Mouse (Mus musculus) spleen, postnatal 0 days (tissue): ENCODE results near the gene Olfr557. TPM values are rescaled to one million over a fixed set of nuclear protein-coding genes. Genes with fewer than 3 reads are reported as not detected.

Experiments used
- polyA plus RNA-seq: library from polyadenylated mRNA; unstranded; fragments of >200 nt; fragmentation: Nextera tagmentation; extraction: Ambion mirVana; gene quantifications from 2 replicates; pipeline ENCODE4 v1.2.1, GENCODE M21; 2015

Olfr557 gene
- polyA plus RNA-seq, result not detected in 2 replicates

GRCm38 (mm10) chr7:102695358-102696125 lies at the start of gene Olfr557:
Gene Olfr557, plus strand, starts transcription at chr7:102695910.

GRCm38 (mm10) chr7:102658523-102658922 lies 37.2 kb upstream of the Olfr557 start, which contains the start of gene Olfr555:
Gene Olfr555, plus strand, starts transcription at chr7:102658823.

GRCm38 (mm10) chr7:102664599-102664998 lies 31.1 kb upstream of the Olfr557 start, which contains the start of gene Olfr556:
Gene Olfr556, plus strand, starts transcription at chr7:102664899.

GRCm38 (mm10) chr7:102686944-102687501 lies 8.7 kb upstream of the Olfr557 start, which contains the start of gene Trim68:
Gene Trim68, minus strand, starts transcription at chr7:102687327.

GRCm38 (mm10) chr7:102701915-102702314 lies 6.2 kb downstream of the Olfr557 start, which contains the start of gene Olfr558:
Gene Olfr558, plus strand, starts transcription at chr7:102702215.

GRCm38 (mm10) chr7:102718970-102719369 lies 23.3 kb downstream of the Olfr557 start, which contains the start of gene Olfr33:
Gene Olfr33, minus strand, starts transcription at chr7:102719070.

GRCm38 (mm10) chr7:102727391-102727790 lies 31.7 kb downstream of the Olfr557 start, which contains the start of gene Olfr559:
Gene Olfr559, minus strand, starts transcription at chr7:102727491.

Other genes with a start within 250 kb of the Olfr557 start
- 0.51 and 0.91 TPM in 2 replicates for gene Olfr543, start 214.2 kb upstream of the Olfr557 start, polyA plus RNA-seq
- 0.19 and 0.34 TPM in 2 replicates for gene Olfr544, start 207.6 kb upstream of the Olfr557 start, polyA plus RNA-seq
- 0.08 TPM in 1 of 2 replicates, not detected in the other for gene Olfr545, start 196.3 kb upstream of the Olfr557 start, polyA plus RNA-seq
- not detected in 2 replicates for gene Olfr547, start 161.2 kb upstream of the Olfr557 start, polyA plus RNA-seq
- not detected in 2 replicates for gene Olfr548-ps1, start 155.0 kb upstream of the Olfr557 start, polyA plus RNA-seq
- gene Olfr549, start 146.0 kb upstream of the Olfr557 start, polyA plus RNA-seq, result not detected in 2 replicates
- gene Trim21, start 130.4 kb upstream of the Olfr557 start, polyA plus RNA-seq, result 1.1 and 1.3 TPM in 2 replicates
- not detected in 2 replicates for gene Olfr550, start 124.5 kb upstream of the Olfr557 start, polyA plus RNA-seq
- not detected in 2 replicates for gene Olfr551, start 104.0 kb upstream of the Olfr557 start, polyA plus RNA-seq
- gene Olfr552, start 98.1 kb upstream of the Olfr557 start, polyA plus RNA-seq, result not detected in 2 replicates
- gene Olfr553, start 77.7 kb upstream of the Olfr557 start, polyA plus RNA-seq, result not detected in 2 replicates
- gene Olfr554, start 57.5 kb upstream of the Olfr557 start, polyA plus RNA-seq, result not detected in 2 replicates
- gene Olfr555, start 37.1 kb upstream of the Olfr557 start, polyA plus RNA-seq, result not detected in 2 replicates
- gene Olfr556, start 31.0 kb upstream of the Olfr557 start, polyA plus RNA-seq, result not detected in 2 replicates
- 3.6 and 4.1 TPM in 2 replicates for gene Trim68, start 8.6 kb upstream of the Olfr557 start, polyA plus RNA-seq
- gene Olfr558, start 6.3 kb downstream of the Olfr557 start, polyA plus RNA-seq, result 0.06 TPM in 1 of 2 replicates, not detected in the other
- gene Olfr33, start 23.2 kb downstream of the Olfr557 start, polyA plus RNA-seq, result not detected in 2 replicates
- gene Olfr559, start 31.6 kb downstream of the Olfr557 start, polyA plus RNA-seq, result not detected in 2 replicates
- not detected in 2 replicates for gene Olfr560, start 63.5 kb downstream of the Olfr557 start, polyA plus RNA-seq
- gene Olfr78, start 63.6 kb downstream of the Olfr557 start, polyA plus RNA-seq, result not detected in 2 replicates
- not detected in 2 replicates for gene Olfr561, start 75.3 kb downstream of the Olfr557 start, polyA plus RNA-seq
- gene Olfr564, start 107.6 kb downstream of the Olfr557 start, polyA plus RNA-seq, result not detected in 2 replicates
- not detected in 2 replicates for gene Olfr566, start 162.9 kb downstream of the Olfr557 start, polyA plus RNA-seq
- not detected in 2 replicates for gene Olfr568, start 181.2 kb downstream of the Olfr557 start, polyA plus RNA-seq
- gene Olfr569, start 195.0 kb downstream of the Olfr557 start, polyA plus RNA-seq, result not detected in 2 replicates
- gene Olfr570, start 198.7 kb downstream of the Olfr557 start, polyA plus RNA-seq, result not detected in 2 replicates
- not detected in 2 replicates for gene Olfr571, start 221.6 kb downstream of the Olfr557 start, polyA plus RNA-seq
- not detected in 2 replicates for gene Olfr572, start 228.5 kb downstream of the Olfr557 start, polyA plus RNA-seq
- gene Olfr573-ps1, start 246.7 kb downstream of the Olfr557 start, polyA plus RNA-seq, result not detected in 2 replicates